Mouse (Mus musculus) forebrain, embryonic 15.5 days (tissue): ENCODE measurements around the gene Megf11. TPM values are rescaled to one million over a fixed set of nuclear protein-coding genes. Genes with fewer than 3 reads are reported as not detected.
A peak's percentile ranks its signal among the peaks of the same experiment; 100 is the strongest.

ENCODE experiments used
- ATAC-seq: fragments of 200-750 bp; cut with Nextera tagmentation; replicated peaks from 2 replicates; pipeline ENCODE4 v1.8.0; 2017; ENCODE audit warnings: mild to moderate bottlenecking, moderate TSS enrichment, moderate library complexity
- H3K27ac ChIP-seq: fragments of 300-500 bp; sonication (generic); replicated peaks from 2 replicates; pipeline ENCODE4 v1.5.1; 2015; ENCODE audit warnings: mild to moderate bottlenecking, inconsistent platforms
- H3K27me3 ChIP-seq: fragments of 300-500 bp; sonication (generic); 2 replicates; pipeline ENCODE4 v1.6.1; 2015; ENCODE audit warnings: inconsistent platforms
- H3K36me3 ChIP-seq: fragments of 300-500 bp; sonication (generic); 2 replicates; pipeline ENCODE4 v1.6.1; 2015; ENCODE audit warnings: mild to moderate bottlenecking, inconsistent platforms
- H3K4me1 ChIP-seq: fragments of 300-500 bp; sonication (generic); 2 replicates; pipeline ENCODE4 v1.6.1; 2015; ENCODE audit warnings: inconsistent platforms
- H3K4me2 ChIP-seq: fragments of 300-500 bp; sonication (generic); replicated peaks from 2 replicates; pipeline ENCODE4 v1.6.1; 2015; ENCODE audit warnings: mild to moderate bottlenecking, inconsistent platforms
- H3K4me3 ChIP-seq: fragments of 300-500 bp; sonication (generic); 2 replicates; pipeline ENCODE4 v1.5.1; 2015; ENCODE audit warnings: mild to moderate bottlenecking, inconsistent platforms
- H3K9ac ChIP-seq: fragments of 300-500 bp; sonication (generic); replicated peaks from 2 replicates; pipeline ENCODE4 v1.6.1; 2015; ENCODE audit warnings: mild to moderate bottlenecking, inconsistent platforms
- H3K9me3 ChIP-seq: fragments of 300-500 bp; sonication (generic); 2 replicates; pipeline ENCODE4 v1.6.1; 2016; ENCODE audit warnings: inconsistent platforms
- WGBS: fragments of 180-500 bp; shearing (Covaris S2); methylation state at CpG from one replicate; pipeline ENCODE4 v1.1.7; 2015; ENCODE audit warnings: mixed read lengths; 5-methylcytosine and 5-hydroxymethylcytosine counted together
- polyA plus RNA-seq: library from polyadenylated mRNA; unstranded; fragments of >200 nt; fragmentation: Nextera tagmentation; extraction: Ambion mirVana; gene quantifications from 2 replicates; pipeline ENCODE4 v1.2.1, GENCODE M21; 2015

Megf11 gene
- polyA plus RNA-seq, 1 experiment from 2014 or later, result 9.0 TPM

DNA sequence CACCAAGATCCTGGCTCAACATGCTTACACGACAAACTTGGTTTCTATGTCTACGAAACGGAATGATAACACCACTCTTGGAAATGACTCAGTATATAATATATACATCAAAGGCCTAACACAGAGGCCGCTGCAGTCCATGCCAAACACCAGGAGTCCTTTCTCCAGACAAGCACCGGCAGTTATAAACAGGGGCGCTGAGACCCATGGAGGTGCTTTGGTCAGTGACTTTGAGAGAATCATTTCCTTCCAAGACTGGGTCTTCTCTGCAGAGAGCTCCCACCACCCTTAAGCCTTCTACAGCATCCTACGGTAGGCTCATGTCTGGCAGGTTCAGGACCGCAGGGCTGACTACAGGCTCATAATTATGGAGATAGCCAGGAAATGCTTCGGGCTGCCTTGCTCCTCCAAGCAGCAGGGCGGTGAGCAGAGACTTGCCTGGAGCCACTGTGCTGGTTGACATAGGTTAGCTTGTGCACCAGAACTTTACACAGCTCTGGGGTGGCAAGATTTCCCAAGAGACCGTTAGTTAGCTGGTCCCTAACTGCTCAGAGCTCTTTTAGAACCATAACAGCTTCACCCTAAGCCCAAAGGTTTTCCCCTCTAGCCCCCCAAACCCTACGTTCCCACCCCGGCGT lies 219.8 kb downstream of the Megf11 start:
- 33% methylated on average over 14 of the region's 14 CpGs for WGBS

DNA sequence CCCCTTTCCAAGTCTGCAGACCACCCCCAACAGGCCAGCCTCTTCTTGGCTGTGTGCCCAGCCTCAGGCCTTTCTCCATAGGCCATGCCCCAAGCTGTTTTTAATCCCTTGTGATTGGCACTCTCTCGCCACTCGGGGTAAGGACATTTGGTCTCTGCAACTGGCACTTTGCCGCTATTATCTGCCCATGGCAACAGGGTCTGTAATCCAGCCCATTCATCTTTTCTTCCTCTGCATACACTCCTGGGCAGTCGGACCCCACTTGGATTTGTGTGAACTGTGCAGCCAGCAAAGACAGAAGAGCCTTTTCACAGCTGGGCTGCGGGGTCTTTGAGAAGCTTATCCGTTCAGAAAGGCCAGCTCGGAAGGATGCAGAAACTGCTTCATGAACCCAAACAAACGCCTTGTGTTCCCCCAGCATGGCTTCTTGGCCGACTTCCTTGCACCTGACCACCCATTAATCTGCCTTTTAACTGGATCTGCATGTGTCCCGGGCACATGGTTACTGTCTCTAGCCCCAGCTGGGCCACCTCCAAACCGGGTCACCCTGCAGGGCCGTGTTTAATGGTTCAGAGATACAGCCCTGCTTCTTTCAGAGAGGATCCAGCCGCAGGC lies 220.4 kb downstream of the Megf11 start:
- Histone ChIP-seq H3K27me3 (0 out of 2 replicates have a peak, but pooled peaks cover 4% of the 10 kb centered on the region), H3K4me2 (no peak overlapping the region), H3K4me3 (no peak overlapping the region), H3K36me3 (no peaks in the 10 kb centered on the region), H3K4me1 (peaks cover 55% of the 10 kb centered on the region), H3K9me3 (no peaks in the 10 kb centered on the region), H3K9ac (no peak overlapping the region), H3K27ac (peak overlapping the region; percentile 71)
- ATAC-seq, result peak; percentile 78
- whole genome bisulfite sequencing, result 3% methylated on average over 13 of the region's 13 CpGs

More for the DNA sequence above, 219.8 kb downstream of the Megf11 start:
- no peaks in the 10 kb centered on the region for H3K36me3 ChIP-seq
- no peaks in the 10 kb centered on the region for H3K9me3 ChIP-seq
- 0 out of 2 replicates have a peak, but pooled peaks cover 4% of the 10 kb centered on the region for H3K27me3 ChIP-seq
- H3K4me3 ChIP-seq, result no peak overlapping the region
- ATAC-seq, result peak; percentile 23
- peak overlapping the region; percentile 71 for H3K27ac ChIP-seq
- no peak overlapping the region for H3K4me2 ChIP-seq
- H3K9ac ChIP-seq, result no peak overlapping the region
- H3K4me1 ChIP-seq, result peaks cover 52% of the 10 kb centered on the region

DNA sequence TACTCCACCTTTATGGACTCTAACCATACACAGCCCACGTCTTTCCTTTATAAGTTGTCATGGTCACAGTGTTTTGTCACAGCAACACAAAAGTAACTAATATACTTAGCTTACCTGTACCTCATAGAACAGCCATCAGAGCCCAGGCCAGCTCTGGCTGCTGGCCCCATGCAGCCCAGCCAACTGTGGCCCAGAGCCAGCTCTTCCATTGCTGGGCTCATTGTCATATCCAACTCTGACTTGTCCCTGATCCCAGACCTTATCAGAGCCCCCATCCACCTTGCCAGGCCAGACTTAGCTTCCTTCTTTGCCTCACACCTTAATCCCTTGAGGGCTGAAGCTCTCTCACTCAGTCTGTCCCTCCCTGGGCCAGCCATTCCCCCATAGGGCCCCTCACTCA lies 221.6 kb downstream of the Megf11 start:
- no peaks in the 10 kb centered on the region for H3K9me3 ChIP-seq

DNA sequence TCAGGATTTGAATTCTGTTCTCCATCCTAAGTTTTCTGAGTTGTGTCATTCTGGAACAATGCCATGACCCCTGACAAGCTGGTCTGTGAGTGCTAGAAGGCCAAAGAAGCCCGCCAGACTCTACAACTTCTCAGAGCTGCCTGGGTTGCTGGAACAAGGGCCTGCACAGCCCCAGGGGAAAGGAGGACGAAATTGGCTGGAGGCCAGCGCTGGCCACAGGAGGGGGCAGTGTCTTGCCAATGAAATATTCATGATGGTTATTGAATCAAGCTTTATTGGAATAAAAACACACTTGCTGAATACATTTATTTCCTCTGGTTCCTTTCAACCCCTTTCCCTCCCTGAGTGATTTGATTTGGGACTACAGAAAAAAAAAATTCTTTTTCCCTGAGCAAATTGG lies 224.1 kb downstream of the Megf11 start:
- Histone ChIP-seq H3K27ac (peak overlapping the region; percentile 41), H3K36me3 (no peaks in the 10 kb centered on the region), H3K4me3 (no peak overlapping the region), H3K9ac (no peak overlapping the region), H3K9me3 (no peaks in the 10 kb centered on the region), H3K4me2 (no peak overlapping the region), H3K27me3 (0 out of 2 replicates have a peak, but pooled peaks cover 4% of the 10 kb centered on the region), H3K4me1 (peaks cover 68% of the 10 kb centered on the region)
- ATAC-seq, result no peak; the same call in 1 of the 2 replicates
- 12% methylated on average over 3 of the region's 3 CpGs for WGBS

More for the DNA sequence above, 221.6 kb downstream of the Megf11 start:
- Histone ChIP-seq H3K27ac (no peak overlapping the region), H3K36me3 (no peaks in the 10 kb centered on the region), H3K4me3 (no peak overlapping the region), H3K4me2 (no peak overlapping the region), H3K9ac (no peak overlapping the region), H3K4me1 (peaks cover 65% of the 10 kb centered on the region), H3K27me3 (0 out of 2 replicates have a peak, but pooled peaks cover 4% of the 10 kb centered on the region)
- ATAC-seq, result no peak
- WGBS, result 82% methylated on average over 1 of the region's 1 CpGs

DNA sequence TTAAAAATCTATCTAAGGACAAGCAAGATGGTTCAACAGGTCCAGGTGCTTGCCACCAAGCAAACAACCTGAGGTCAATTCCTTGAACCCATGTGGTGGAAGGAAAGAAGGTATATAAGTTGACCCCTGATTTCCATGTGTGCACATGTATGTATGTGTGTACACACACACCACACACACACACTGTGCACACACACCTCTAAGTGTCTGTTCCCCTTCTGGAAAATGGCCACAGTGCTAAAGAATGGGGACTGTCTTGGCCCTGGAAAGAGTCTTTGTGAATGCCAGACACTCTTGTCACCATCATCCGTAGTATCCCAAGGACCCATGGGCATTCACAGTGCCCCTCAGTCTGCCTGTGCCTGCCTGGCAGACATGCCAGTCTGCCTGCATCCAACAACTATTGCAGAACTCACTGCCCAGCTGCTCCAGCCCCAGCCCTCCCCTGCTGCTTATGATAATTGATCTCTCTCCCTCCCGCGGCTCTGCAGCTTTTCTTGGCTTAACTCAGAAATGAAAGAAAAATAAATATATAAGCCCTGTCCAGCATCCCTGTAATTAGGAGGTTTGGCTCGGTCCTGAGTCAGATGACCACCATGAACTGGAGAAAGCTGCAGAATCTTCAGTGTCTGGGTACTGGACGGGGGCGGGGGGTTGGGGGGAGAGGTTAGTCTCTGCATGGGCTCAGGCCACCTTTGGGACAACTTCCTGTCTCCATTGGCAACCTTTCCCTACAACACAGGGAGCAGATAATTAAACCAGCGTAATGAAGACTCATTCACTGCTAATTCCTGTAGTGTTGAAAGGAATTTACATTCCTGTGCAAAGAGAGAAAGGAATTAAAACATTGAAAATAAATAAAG lies 226.9 kb downstream of the Megf11 start:
- H3K4me2 ChIP-seq, result 0 out of 2 replicates have a peak overlapping the region, but pooled peaks have one; percentile 12
- H3K27ac ChIP-seq, result peak overlapping the region; percentile 74
- WGBS, result 1% methylated on average over 7 of the region's 7 CpGs
- H3K36me3 ChIP-seq, result no peaks in the 10 kb centered on the region
- H3K9me3 ChIP-seq, result no peaks in the 10 kb centered on the region
- peaks cover 40% of the 10 kb centered on the region for H3K4me1 ChIP-seq
- ATAC-seq, result peak; percentile 82
- H3K27me3 ChIP-seq, result 0 out of 2 replicates have a peak, but pooled peaks cover 4% of the 10 kb centered on the region
- no peak overlapping the region for H3K4me3 ChIP-seq
- H3K9ac ChIP-seq, result no peak overlapping the region

DNA sequence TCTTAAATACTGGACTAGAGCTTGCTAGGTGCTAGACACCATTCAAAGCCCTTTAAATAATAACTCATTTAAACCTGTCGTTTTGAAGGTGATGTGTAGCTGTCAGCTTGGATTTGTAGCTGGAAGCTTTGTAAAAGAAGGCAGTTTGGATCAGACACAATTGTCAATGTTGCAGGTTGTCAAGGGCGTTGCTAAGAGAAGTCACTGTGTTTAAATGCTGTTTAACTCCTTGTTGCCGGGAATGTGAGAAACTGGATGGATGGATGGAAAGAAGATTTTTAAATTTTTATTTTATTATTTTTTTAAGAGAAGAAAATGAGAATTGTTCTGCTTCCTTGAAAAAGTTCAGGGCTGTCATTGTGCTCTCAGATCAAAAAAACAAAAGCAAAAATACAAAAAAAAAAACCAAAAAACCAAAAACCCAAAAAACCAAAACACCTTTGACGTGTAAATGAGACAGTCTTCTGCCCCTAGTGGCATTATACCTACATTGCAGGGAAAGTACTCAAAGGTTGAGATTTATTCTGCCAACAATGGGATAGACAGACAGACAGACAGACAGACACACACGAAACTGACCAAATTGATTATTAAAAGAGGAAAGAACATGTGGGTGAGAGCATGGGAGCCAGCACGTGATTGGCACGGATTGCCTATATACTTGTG lies 227.7 kb downstream of the Megf11 start:
- WGBS, result 33% methylated on average over 7 of the region's 7 CpGs

DNA sequence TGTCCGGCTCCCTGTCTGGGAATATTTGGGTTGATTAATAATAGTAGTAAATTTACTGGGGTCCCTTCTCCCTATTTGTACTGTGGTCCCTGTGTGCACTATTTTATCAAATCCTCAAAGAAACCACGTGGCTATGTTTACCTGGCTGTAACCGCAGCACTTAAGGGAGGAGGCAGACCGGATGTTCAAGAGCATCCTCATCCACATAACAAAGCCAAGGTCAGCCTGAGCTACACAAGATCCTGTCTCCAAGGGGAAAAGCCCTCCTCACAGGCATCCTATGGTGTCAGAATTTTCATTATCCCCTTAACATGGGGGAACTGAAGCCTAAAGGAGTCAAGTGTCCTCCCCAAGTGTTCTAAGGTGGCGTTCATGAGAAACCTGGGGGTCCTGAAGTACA lies 232.0 kb downstream of the Megf11 start:
- H3K4me2 ChIP-seq, result no peak overlapping the region
- no peak for ATAC-seq

More for the DNA sequence above, 227.7 kb downstream of the Megf11 start:
- Histone ChIP-seq H3K9me3 (no peaks in the 10 kb centered on the region), H3K36me3 (no peaks in the 10 kb centered on the region), H3K9ac (no peak overlapping the region), H3K4me2 (0 out of 2 replicates have a peak overlapping the region, but pooled peaks have one; percentile 12), H3K4me1 (peaks cover 37% of the 10 kb centered on the region), H3K27me3 (0 out of 2 replicates have a peak, but pooled peaks cover 4% of the 10 kb centered on the region), H3K4me3 (no peak overlapping the region), H3K27ac (peak overlapping the region; percentile 74)
- peak; percentile 12; the same call in 1 of the 2 replicates for ATAC-seq

DNA sequence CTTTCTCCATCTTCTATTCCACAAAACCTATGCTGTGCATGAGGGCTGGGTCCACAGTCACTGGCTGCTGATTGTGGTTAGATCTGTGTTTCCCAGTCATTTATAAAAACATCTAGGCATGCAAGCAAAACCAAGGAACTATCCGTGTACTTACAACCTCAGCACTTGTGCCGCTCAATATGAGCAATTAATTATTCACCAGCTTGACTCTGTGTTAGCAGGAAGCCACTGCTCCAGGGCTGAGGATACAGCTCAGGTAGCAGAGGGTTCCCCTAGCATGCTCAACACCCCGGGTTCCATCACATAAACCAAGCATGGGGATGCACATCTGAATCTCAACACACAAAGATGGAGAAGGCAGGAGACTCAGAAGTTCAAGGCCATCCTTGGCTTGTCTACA lies 233.0 kb downstream of the Megf11 start:
- no peak overlapping the region for H3K4me3 ChIP-seq
- WGBS, result 83% methylated on average over 3 of the region's 3 CpGs
- no peak for ATAC-seq

More for the DNA sequence above, 232.0 kb downstream of the Megf11 start:
- no peak overlapping the region for H3K9ac ChIP-seq
- no peaks in the 10 kb centered on the region for H3K27me3 ChIP-seq
- H3K4me3 ChIP-seq, result no peak overlapping the region
- WGBS, result 63% methylated on average over 5 of the region's 5 CpGs
- H3K9me3 ChIP-seq, result no peaks in the 10 kb centered on the region
- no peaks in the 10 kb centered on the region for H3K36me3 ChIP-seq
- peaks cover 27% of the 10 kb centered on the region for H3K4me1 ChIP-seq
- H3K27ac ChIP-seq, result no peak overlapping the region

DNA sequence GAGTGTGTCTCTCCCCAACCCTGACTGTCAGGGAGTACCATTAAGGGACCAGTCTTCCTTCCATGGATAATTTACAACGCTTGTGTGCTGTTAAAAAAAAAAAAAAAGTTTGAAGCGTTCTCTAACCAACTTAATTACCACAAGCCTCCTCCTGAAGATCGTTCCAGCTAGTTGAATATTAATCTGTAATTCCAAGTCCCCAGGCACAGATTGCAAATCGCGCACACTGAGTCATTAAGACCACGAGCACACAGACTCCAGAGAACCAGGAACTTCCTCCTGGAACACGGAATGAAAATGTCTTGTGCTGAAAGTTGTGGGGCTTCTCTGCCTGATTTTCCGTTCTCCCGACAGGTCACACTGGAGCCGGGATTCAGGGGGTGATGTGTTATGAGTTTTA lies 234.0 kb downstream of the Megf11 start:
- 61% methylated on average over 10 of the region's 10 CpGs for WGBS
- Histone ChIP-seq H3K27ac (no peak overlapping the region), H3K9ac (no peak overlapping the region), H3K4me3 (no peak overlapping the region), H3K27me3 (no peaks in the 10 kb centered on the region), H3K9me3 (no peaks in the 10 kb centered on the region), H3K36me3 (no peaks in the 10 kb centered on the region), H3K4me1 (peaks cover 21% of the 10 kb centered on the region), H3K4me2 (no peak overlapping the region)
- ATAC-seq, result no peak

More for the DNA sequence above, 233.0 kb downstream of the Megf11 start:
- H3K27me3 ChIP-seq, result no peaks in the 10 kb centered on the region
- H3K36me3 ChIP-seq, result no peaks in the 10 kb centered on the region
- H3K9me3 ChIP-seq, result no peaks in the 10 kb centered on the region
- peaks cover 21% of the 10 kb centered on the region for H3K4me1 ChIP-seq
- no peak overlapping the region for H3K27ac ChIP-seq
- H3K4me2 ChIP-seq, result no peak overlapping the region
- H3K9ac ChIP-seq, result no peak overlapping the region

DNA sequence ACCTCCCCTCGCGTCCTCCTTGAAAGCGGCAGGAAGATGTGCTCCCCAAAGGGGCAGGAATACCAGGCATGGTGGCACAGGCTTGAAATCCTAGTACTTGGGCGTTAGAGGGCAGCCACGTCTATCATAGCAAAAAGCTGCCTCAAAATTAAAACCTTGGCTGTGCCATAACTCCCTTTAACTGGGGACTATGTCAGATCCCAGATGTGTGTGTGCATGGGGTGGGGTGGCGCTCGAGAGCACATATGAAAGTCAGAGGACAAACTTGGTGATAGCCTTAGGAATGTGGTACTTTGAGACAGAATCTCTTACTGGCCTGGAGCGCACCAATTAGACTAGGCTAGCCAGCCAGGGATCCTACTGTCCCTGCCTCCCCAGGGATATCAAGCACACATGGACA lies 235.2 kb downstream of the Megf11 start:
- Histone ChIP-seq H3K4me1 (peaks cover 24% of the 10 kb centered on the region), H3K36me3 (no peaks in the 10 kb centered on the region), H3K9me3 (no peaks in the 10 kb centered on the region), H3K4me3 (no peak overlapping the region), H3K27ac (no peak overlapping the region), H3K27me3 (no peaks in the 10 kb centered on the region; the same call in 1 of the 2 replicates), H3K4me2 (no peak overlapping the region), H3K9ac (no peak overlapping the region)
- no peak for ATAC-seq
- 72% methylated on average over 8 of the region's 8 CpGs for WGBS

DNA sequence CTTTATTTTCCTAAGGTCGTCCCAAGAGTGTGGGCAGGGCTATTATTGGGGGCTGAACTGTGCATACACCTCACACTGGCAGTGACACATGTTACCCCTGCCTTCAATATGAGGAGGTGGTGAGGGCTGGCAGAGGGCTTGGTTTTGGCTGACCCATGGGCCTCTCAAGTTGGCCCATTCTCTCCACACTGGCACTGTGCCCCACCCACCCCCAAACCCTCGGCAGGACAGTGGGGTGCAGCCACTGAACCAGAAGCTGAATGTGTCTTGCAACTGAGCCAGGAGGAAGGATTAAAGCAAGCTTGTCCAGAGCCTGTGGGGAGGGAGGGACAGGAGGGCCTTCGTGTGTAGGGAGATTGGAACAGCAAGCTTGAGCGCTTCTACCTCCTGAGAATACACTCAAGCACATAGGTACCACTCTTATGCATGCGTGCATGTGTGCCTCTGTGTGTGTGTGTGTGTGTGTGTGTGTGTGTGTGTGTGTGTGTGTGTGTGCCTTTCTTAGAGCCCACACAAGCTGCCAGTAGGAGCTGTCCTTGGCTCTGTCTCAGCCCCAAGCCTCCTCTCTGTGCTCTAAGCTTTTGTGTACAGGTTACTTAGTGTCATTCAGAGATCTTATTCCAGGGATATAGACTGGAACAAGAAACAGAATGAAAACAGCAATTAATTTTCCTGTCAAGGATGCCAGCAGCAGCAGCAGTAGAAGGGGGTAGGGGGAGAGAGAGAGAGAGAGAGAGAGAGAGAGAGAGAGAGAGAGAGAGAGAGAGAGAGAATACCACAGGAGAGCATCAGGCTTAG lies 236.3 kb downstream of the Megf11 start:
- Histone ChIP-seq H3K27me3 (no peaks in the 10 kb centered on the region; the same call in 1 of the 2 replicates), H3K9me3 (no peaks in the 10 kb centered on the region), H3K9ac (no peak overlapping the region), H3K36me3 (no peaks in the 10 kb centered on the region), H3K27ac (peak overlapping the region; percentile 42), H3K4me2 (no peak overlapping the region), H3K4me3 (no peak overlapping the region), H3K4me1 (peaks cover 28% of the 10 kb centered on the region)
- ATAC-seq, result peak; percentile 76
- WGBS, result 23% methylated on average over 5 of the region's 5 CpGs
